Mouse (Mus musculus) ES-Bruce4 (cell line): ENCODE data around the gene Slc16a3.

Experiments
- CTCF ChIP-seq: IDR thresholded peaks from one replicate; pipeline ENCODE4 v1.8.1; 2011; ENCODE audit warnings: low read depth, low read length
- EP300 ChIP-seq: IDR thresholded peaks from 2 replicates; pipeline ENCODE4 v1.6.1; 2011; ENCODE audit warnings: low read depth, low read length; ENCODE audit not compliant: insufficient read depth
- POLR2A ChIP-seq: IDR thresholded peaks from one replicate; pipeline ENCODE4 v1.8.1; 2011; ENCODE audit warnings: low read length; ENCODE audit not compliant: insufficient read depth

GRCm38 (mm10) chr11:120950281-120951202 is 2.3 kb downstream of the Slc16a3 start:
- TF ChIP-seq POLR2A, result peak; percentile 33
- TF ChIP-seq CTCF, result no peak
- peak; percentile 89 for TF ChIP-seq EP300
